Mouse (Mus musculus): ENCODE data around the gene Ahsa2. TPM values are rescaled to one million over a fixed set of nuclear protein-coding genes. Genes with fewer than 3 reads are reported as not detected.

The Ahsa2 gene
- total and polyA plus RNA-seq, 3 experiments, result 51.0 to 69.4 (median 58.9) TPM

GRCm38 (mm10) chr11:23497335-23497717 lies 504 bp downstream of the Ahsa2 start:
- Histone ChIP-seq H3K4me3 (replicated peaks in 1 of 3; ENCODE audit: low read depth in 2 of 3, low read length in 2 of 3, poor library complexity in 1 of 3) (peak overlapping the region; percentile 79 to 93 (median 88)), H3K27me3 (replicated peaks) (peaks cover 8% of the 10 kb centered on the region), H3K36me3 (replicated peaks in 1 of 2; ENCODE audit: control insufficient read depth in 1 of 2, insufficient read depth in 1 of 2, low read length in 1 of 2) (peaks cover 33 to 42% of the 10 kb centered on the region in 2 experiments), H3K27ac (ENCODE audit: insufficient read depth, low read depth) (peak overlapping the region; percentile 64), H3K4me1 (ENCODE audit: control insufficient read depth in 1 of 2, insufficient read depth in 2 of 2) (peaks cover 11 to 28% of the 10 kb centered on the region in 2 experiments; a peak in 3 of 4 replicates), H3K9me3 (replicated peaks; ENCODE audit: low read length) (no peaks in the 10 kb centered on the region), H3K79me2 (replicated peaks; ENCODE audit: control insufficient read depth, extremely low read depth, insufficient read depth, poor library complexity, severe bottlenecking) (peaks cover 25% of the 10 kb centered on the region), H3K4me2 (ENCODE audit: insufficient read depth, low read depth, poor library complexity, severe bottlenecking) (peak overlapping the region; percentile 47), H3K9ac (ENCODE audit: insufficient read depth, low read depth) (peak overlapping the region; percentile 84)
- DNase-seq (ENCODE audit: extremely low read depth), result peak; percentile 79
- dilution Hi-C loops (cut with MboI; ENCODE audit: extremely low pct_ligation_motif_present, extremely low pct_unique_long_range_greater_than_20kb, low sequenced_read_pairs), result no loop called here
- in situ Hi-C loops (cut with MboI; ENCODE audit: low pct_ligation_motif_present, low pct_unique_long_range_greater_than_20kb, low sequenced_read_pairs), result no loop called here
- TF ChIP-seq MEF2A (IDR thresholded peaks at IDR 0.05; ENCODE audit: borderline replicate concordance, low read depth, low read length) (no peak), JUN (IDR thresholded peaks at IDR 0.05; ENCODE audit: insufficient read depth, low read depth, low read length) (no peak), SMC3 (IDR thresholded peaks at IDR 0.05; ENCODE audit: low read depth, low read length) (no peak), NRF1 (IDR thresholded peaks at IDR 0.05; ENCODE audit: low read depth, low read length) (peak; percentile 92), SIN3A (IDR thresholded peaks at IDR 0.05; ENCODE audit: low read length) (peak; percentile 85)

GRCm38 (mm10) chr11:23496661-23497060 lies 1.2 kb downstream of the Ahsa2 start:
- Histone ChIP-seq H3K9me3 (replicated peaks; ENCODE audit: low read length) (no peaks in the 10 kb centered on the region), H3K27me3 (replicated peaks) (peaks cover 6% of the 10 kb centered on the region), H3K4me3 (replicated peaks in 1 of 3; ENCODE audit: low read depth in 2 of 3, low read length in 2 of 3, poor library complexity in 1 of 3) (peak overlapping the region; percentile 79 to 93 (median 88)), H3K27ac (ENCODE audit: insufficient read depth, low read depth) (no peak overlapping the region), H3K4me2 (ENCODE audit: insufficient read depth, low read depth, poor library complexity, severe bottlenecking) (peak overlapping the region; percentile 47), H3K36me3 (replicated peaks in 1 of 2; ENCODE audit: control insufficient read depth in 1 of 2, insufficient read depth in 1 of 2, low read length in 1 of 2) (peaks cover 38 to 48% of the 10 kb centered on the region in 2 experiments), H3K9ac (ENCODE audit: insufficient read depth, low read depth) (peak overlapping the region; percentile 84), H3K79me2 (replicated peaks; ENCODE audit: control insufficient read depth, extremely low read depth, insufficient read depth, poor library complexity, severe bottlenecking) (peaks cover 25% of the 10 kb centered on the region), H3K4me1 (ENCODE audit: control insufficient read depth in 1 of 2, insufficient read depth in 2 of 2) (peaks cover 11 to 28% of the 10 kb centered on the region in 2 experiments; a peak in 3 of 4 replicates)
- no peak for TF ChIP-seq IRF4 (IDR thresholded peaks at IDR 0.05; ENCODE audit: low read depth, low read length)
- no peak for TF ChIP-seq ZKSCAN1 (IDR thresholded peaks at IDR 0.05; ENCODE audit: borderline replicate concordance, low read depth, low read length)
- no peak for TF ChIP-seq E2F4 (IDR thresholded peaks at IDR 0.05; ENCODE audit: insufficient replicate concordance, low read depth, low read length)
- TF ChIP-seq USF1 (IDR thresholded peaks at IDR 0.05; ENCODE audit: low read depth, low read length), result no peak
- no peak for TF ChIP-seq MYC (IDR thresholded peaks at IDR 0.05; ENCODE audit: low read depth, low read length)
- TF ChIP-seq KAT2A (IDR thresholded peaks at IDR 0.05; ENCODE audit: insufficient replicate concordance, low read length), result no peak
- TF ChIP-seq ZC3H11A (IDR thresholded peaks at IDR 0.05; ENCODE audit: low read depth, low read length), result no peak
- TF ChIP-seq ZMIZ1 (IDR thresholded peaks at IDR 0.05; ENCODE audit: low read depth, low read length), result no peak
- no peak for TF ChIP-seq NELFE (IDR thresholded peaks at IDR 0.05; ENCODE audit: low read depth, low read length)
- no peak for TF ChIP-seq JUND (conservative IDR thresholded peaks at IDR 0.05; ENCODE audit: low read depth, low read length)
- no peak for TF ChIP-seq MAFK (IDR thresholded peaks at IDR 0.05; ENCODE audit: insufficient replicate concordance, low read length)
- no peak for TF ChIP-seq MAX (IDR thresholded peaks at IDR 0.05; ENCODE audit: low read length)
- no peak for TF ChIP-seq EP300 (IDR thresholded peaks at IDR 0.05; ENCODE audit: low read length)
- TF ChIP-seq BHLHE40 (IDR thresholded peaks at IDR 0.05; ENCODE audit: low read depth, low read length), result no peak
- TF ChIP-seq CHD2 (IDR thresholded peaks at IDR 0.05; ENCODE audit: low read length), result no peak
- TF ChIP-seq MEF2A (IDR thresholded peaks at IDR 0.05; ENCODE audit: borderline replicate concordance, low read depth, low read length), result no peak
- TF ChIP-seq RCOR1 (conservative IDR thresholded peaks at IDR 0.05; ENCODE audit: low read depth, low read length), result no peak
- no peak for TF ChIP-seq NRF1 (IDR thresholded peaks at IDR 0.05; ENCODE audit: low read depth, low read length)
- TF ChIP-seq GABPA (IDR thresholded peaks at IDR 0.05; ENCODE audit: insufficient replicate concordance, low read depth, low read length), result no peak
- no peak for TF ChIP-seq TBP (conservative IDR thresholded peaks at IDR 0.05; ENCODE audit: low read depth, low read length)
- DNase-seq (ENCODE audit: extremely low read depth), result no peak
- dilution Hi-C loops (cut with MboI; ENCODE audit: extremely low pct_ligation_motif_present, extremely low pct_unique_long_range_greater_than_20kb, low sequenced_read_pairs), result no loop called here
- in situ Hi-C loops (cut with MboI; ENCODE audit: low pct_ligation_motif_present, low pct_unique_long_range_greater_than_20kb, low sequenced_read_pairs), result no loop called here

Data from CH12.LX (cell line).